Comparison of ENCODE assay signal across 8 mouse cellular contexts in the genomic region with DNA sequence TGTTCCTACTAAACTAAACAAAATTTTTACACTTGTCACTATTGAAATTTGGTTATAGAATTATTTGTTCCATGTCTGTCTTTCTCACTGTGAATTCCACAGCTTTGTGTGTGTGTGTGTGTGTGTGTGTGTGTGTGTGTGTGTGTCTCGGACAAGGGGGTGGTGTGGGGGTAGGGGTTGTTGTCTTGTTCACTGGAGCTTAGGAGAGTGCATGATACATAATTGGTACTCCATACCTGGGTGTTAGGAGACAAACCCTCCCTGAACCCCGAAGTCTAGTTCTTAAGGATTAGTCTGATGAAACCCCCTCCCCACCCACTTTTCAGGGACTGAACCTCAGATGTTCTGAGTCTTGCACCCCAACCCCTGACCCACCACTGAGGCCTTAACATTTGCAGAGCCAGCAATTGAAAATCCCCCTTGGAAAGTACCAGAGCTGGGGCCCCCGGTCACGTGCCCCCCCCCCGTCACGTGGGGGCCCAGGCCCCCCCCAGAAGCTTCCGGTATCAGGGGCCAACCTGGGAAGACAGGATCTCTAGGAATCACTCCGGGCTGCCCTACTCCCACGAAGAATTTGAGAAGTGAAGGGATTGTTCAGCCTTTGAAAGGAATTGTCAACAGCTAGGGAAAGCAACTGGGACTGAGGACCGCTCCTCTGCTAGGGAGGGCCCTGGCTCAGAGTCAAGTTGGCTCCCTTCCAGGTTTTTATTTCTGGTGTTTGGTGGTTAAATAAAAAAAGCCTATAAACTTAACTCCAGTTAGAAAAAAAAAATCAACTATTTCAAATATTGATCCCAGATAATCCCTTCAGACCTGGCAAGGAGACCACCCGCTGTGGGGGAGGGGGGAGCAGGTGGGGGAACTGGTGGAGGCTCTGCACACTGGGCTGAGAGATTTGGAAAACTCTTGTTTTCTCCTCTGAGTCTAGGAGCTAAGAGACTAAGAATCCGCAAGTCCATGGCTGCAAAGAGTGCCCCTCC.
A peak's percentile ranks its signal among the peaks of the same experiment; 100 is the strongest.
DNase-seq lines count a peak whose midpoint lies in the region; ATAC-seq and TF ChIP-seq lines count a peak whose summit lies in the region.

No protein-coding gene starts in this region.

- ATAC-seq in forebrain, postnatal 0 days: peak; percentile 56; the same call in 1 of the 2 replicates
- ATAC-seq in lung, postnatal 0 days: peak; percentile 62
- no peak for ATAC-seq in monocyte, adult 5-6 weeks (replicated peaks; ENCODE audit: insufficient number of reproducible peaks, low FRiP score, low TSS enrichment, poor library complexity, severe bottlenecking)

- no peak for TF ChIP-seq CTCF in forebrain, postnatal 0 days (IDR thresholded peaks at IDR 0.05; ENCODE audit: low read depth)
- TF ChIP-seq CTCF in lung, postnatal 0 days (IDR thresholded peaks at IDR 0.05): no peak

- H3K9me3 ChIP-seq in forebrain, postnatal 0 days (ENCODE audit: low read length): no peaks in the 10 kb centered on the region
- no peaks in the 10 kb centered on the region for H3K9me3 ChIP-seq in lung, postnatal 0 days (ENCODE audit: low read length)

- no peaks in the 10 kb centered on the region for H3K36me3 ChIP-seq in forebrain, postnatal 0 days (ENCODE audit: insufficient read depth)
- no peaks in the 10 kb centered on the region for H3K36me3 ChIP-seq in lung, postnatal 0 days (ENCODE audit: insufficient read depth, low read length)

- TF ChIP-seq EP300 in lung, postnatal 0 days (IDR thresholded peaks at IDR 0.05): peak; percentile 35; the same call in 1 of the 2 replicates

- no peak overlapping the region for H3K27ac ChIP-seq in forebrain, postnatal 0 days (ENCODE audit: low read depth, low read length)
- H3K27ac ChIP-seq in lung, postnatal 0 days (ENCODE audit: low read length): peak overlapping the region; percentile 92

- DNase-seq in A20 (ENCODE audit: low read depth, low spot score) (peak; percentile 10), adipocyte (ENCODE audit: low spot score) (peak; percentile 96)
- peak; percentile 86 for DNase-seq in forebrain, postnatal 0 days
- peak; percentile 92 for DNase-seq in heart, postnatal 4 days
- DNase-seq in kidney, postnatal 4 days: peak; percentile 89 to 92
- DNase-seq in lung, postnatal 0 days (ENCODE audit: low spot score): peak; percentile 91
- DNase-seq in skeletal muscle tissue, adult 2 months (ENCODE audit: low read depth, low spot score): peak; percentile 78

- H3K9ac ChIP-seq in forebrain, postnatal 0 days: no peak overlapping the region
- H3K9ac ChIP-seq in lung, postnatal 0 days (replicated peaks; ENCODE audit: low read depth): 0 out of 2 replicates have a peak overlapping the region, but pooled peaks have one; percentile 19

- peak overlapping the region; percentile 9; the same call in 1 of the 2 replicates for H3K4me2 ChIP-seq in forebrain, postnatal 0 days (ENCODE audit: low read depth)
- H3K4me2 ChIP-seq in lung, postnatal 0 days (replicated peaks; ENCODE audit: low read depth, low read length): peak overlapping the region; percentile 42

- no peaks in the 10 kb centered on the region for H3K27me3 ChIP-seq in forebrain, postnatal 0 days (ENCODE audit: insufficient read depth, low read length)
- no peaks in the 10 kb centered on the region for H3K27me3 ChIP-seq in lung, postnatal 0 days (replicated peaks; ENCODE audit: insufficient read depth, low read length)

- peaks cover 8% of the 10 kb centered on the region for H3K4me1 ChIP-seq in forebrain, postnatal 0 days (ENCODE audit: insufficient read depth)
- H3K4me1 ChIP-seq in lung, postnatal 0 days (ENCODE audit: insufficient read depth, low read depth, low read length): peaks cover 15% of the 10 kb centered on the region

- 17% methylated on average over 12 of the region's 12 CpGs for WGBS in forebrain, postnatal 0 days
- WGBS in lung, postnatal 0 days: 10% methylated on average over 12 of the region's 12 CpGs

- H3K4me3 ChIP-seq in forebrain, postnatal 0 days (ENCODE audit: low read depth, low read length): no peak overlapping the region
- no peak overlapping the region for H3K4me3 ChIP-seq in lung, postnatal 0 days (ENCODE audit: low read depth, low read length)

Comparison
In these comparisons a context has a peak if more than half of its experiments do, and no peak if none do; other contexts are left out.
1. DNase-seq: peak in every context shown above with its lines; median percentile 96 in adipocyte; 92 in heart, postnatal 4 days; 91 in lung, postnatal 0 days; 90 in kidney, postnatal 4 days; 86 in forebrain, postnatal 0 days; 78 in skeletal muscle tissue, adult 2 months; 10 in A20.